Mouse (Mus musculus): ENCODE data around the gene Olfr1198.

Olfr1198 gene

GRCm38 (mm10) chr2:88751270-88751669, at the start of gene Olfr1198:
Gene Olfr1198, minus strand, starts transcription at chr2:88751370.
- DNase-seq (ENCODE audit: low read depth, low spot score): no peak

GRCm38 (mm10) chr2:88792736-88793135, 41.6 kb upstream of the Olfr1198 start, which contains the start of gene Olfr1201:
Gene Olfr1201, plus strand, starts transcription at chr2:88793036.
- no peak for DNase-seq (ENCODE audit: low read depth, low spot score)

- no peak for DNase-seq (ENCODE audit: low read depth, low spot score)
Measured at GRCm38 (mm10) chr2:88770388-88770787, 19.2 kb upstream of the Olfr1198 start, which contains the start of gene Olfr1200. Gene Olfr1200, minus strand, starts transcription at chr2:88770488.

- no peak for DNase-seq (ENCODE audit: low read depth, low spot score)
Measured at GRCm38 (mm10) chr2:88760369-88760768, 9.2 kb upstream of the Olfr1198 start, which contains the start of gene Olfr1199. Gene Olfr1199, minus strand, starts transcription at chr2:88760469.

GRCm38 (mm10) chr2:88743379-88743778, 7.8 kb downstream of the Olfr1198 start:
- DNase-seq (ENCODE audit: low read depth, low spot score): no peak

GRCm38 (mm10) chr2:88732266-88732665, 18.9 kb downstream of the Olfr1198 start, which contains the start of gene Olfr1197:
Gene Olfr1197, minus strand, starts transcription at chr2:88732366.
- DNase-seq (ENCODE audit: low read depth, low spot score): no peak

- DNase-seq (ENCODE audit: low read depth, low spot score): no peak
Measured at GRCm38 (mm10) chr2:88704497-88704896, 46.7 kb downstream of the Olfr1198 start, which contains the start of gene Olfr1196. Gene Olfr1196, minus strand, starts transcription at chr2:88704597.
